Mouse (Mus musculus): ENCODE measurements around the gene Kcng3. TPM values are rescaled to one million over a fixed set of nuclear protein-coding genes. Genes with fewer than 3 reads are reported as not detected.
A peak's percentile ranks its signal among the peaks of the same experiment; 100 is the strongest.

Gene Kcng3
- total and polyA plus RNA-seq, 2 experiments from 2014 or later = 0.09 to 2.3 TPM

DNA sequence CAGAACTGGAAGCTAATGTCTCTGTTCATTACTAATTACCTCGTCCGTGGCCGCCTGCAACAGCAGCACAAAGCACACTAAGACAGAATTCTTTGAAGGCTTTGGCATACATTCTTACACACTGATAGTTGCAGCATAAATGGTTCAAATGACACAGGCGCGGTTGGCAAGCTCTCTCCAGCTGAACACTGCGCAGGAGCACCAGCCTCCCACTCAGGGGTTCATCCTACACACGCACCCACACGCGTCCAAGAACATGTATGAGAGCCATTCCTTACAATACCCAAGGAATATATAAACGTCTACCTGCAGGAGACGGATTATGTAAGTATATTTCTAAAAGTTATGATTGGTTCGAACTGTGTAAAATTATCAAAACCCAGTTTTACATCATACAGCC lies 30.7 kb downstream of the Kcng3 start:
- H3K4me1 ChIP-seq (ENCODE audit: insufficient read depth, low read length) = no peaks in the 10 kb centered on the region
- 80% methylated on average over 12 of the region's 12 CpGs for WGBS
- no peak for ATAC-seq (ENCODE audit: low FRiP score)

DNA sequence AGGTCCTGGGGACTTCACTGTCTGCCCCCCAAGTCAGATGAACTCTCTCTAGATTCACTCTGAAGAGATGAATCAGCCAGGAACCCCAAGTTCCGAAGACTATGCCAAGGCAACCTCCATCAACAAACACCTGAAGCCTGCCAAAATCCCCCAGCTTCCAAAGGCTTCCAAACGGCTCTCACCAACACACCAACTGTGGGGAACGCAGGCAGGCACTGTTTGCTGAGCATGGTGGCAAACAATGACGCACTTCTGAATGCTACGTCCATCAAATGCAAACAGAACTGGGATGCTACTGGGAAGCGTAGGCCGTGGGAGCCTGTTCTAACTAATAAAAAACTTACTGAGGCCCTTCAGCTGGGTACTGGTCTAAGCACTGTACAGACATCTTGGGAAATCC lies 35.7 kb downstream of the Kcng3 start:
- H3K9ac ChIP-seq (replicated peaks; ENCODE audit: low read length, poor library complexity, severe bottlenecking) = no peak overlapping the region
- H3K36me3 ChIP-seq (ENCODE audit: insufficient read depth, low read length) = no peaks in the 10 kb centered on the region
- H3K4me2 ChIP-seq (ENCODE audit: low read depth, low read length, poor library complexity, severe bottlenecking) = no peak overlapping the region
- no peak overlapping the region for H3K4me3 ChIP-seq (ENCODE audit: low read depth, low read length)
- WGBS = 79% methylated on average over 7 of the region's 7 CpGs
- TF ChIP-seq CTCF (IDR thresholded peaks at IDR 0.05) = no peak
- H3K27me3 ChIP-seq (ENCODE audit: insufficient read depth, low read length) = no peaks in the 10 kb centered on the region
- ATAC-seq (ENCODE audit: low FRiP score) = no peak
- DNase-seq (ENCODE audit: low spot score) = no peak
- H3K4me1 ChIP-seq (ENCODE audit: insufficient read depth, low read length) = no peaks in the 10 kb centered on the region
- no peaks in the 10 kb centered on the region for H3K9me3 ChIP-seq (ENCODE audit: low read length)
- H3K27ac ChIP-seq (ENCODE audit: low read depth, low read length) = no peak overlapping the region

More for the DNA sequence above, 30.7 kb downstream of the Kcng3 start:
- Histone ChIP-seq H3K9ac (replicated peaks; ENCODE audit: low read length, poor library complexity, severe bottlenecking) (no peak overlapping the region), H3K27ac (ENCODE audit: low read depth, low read length) (no peak overlapping the region), H3K36me3 (ENCODE audit: insufficient read depth, low read length) (no peaks in the 10 kb centered on the region), H3K4me3 (ENCODE audit: low read depth, low read length) (no peak overlapping the region), H3K27me3 (ENCODE audit: insufficient read depth, low read length) (no peaks in the 10 kb centered on the region), H3K4me2 (ENCODE audit: low read depth, low read length, poor library complexity, severe bottlenecking) (no peak overlapping the region), H3K9me3 (ENCODE audit: low read length) (no peaks in the 10 kb centered on the region)
- no peak for DNase-seq (ENCODE audit: low spot score)
- no peak for TF ChIP-seq CTCF (IDR thresholded peaks at IDR 0.05)

DNA sequence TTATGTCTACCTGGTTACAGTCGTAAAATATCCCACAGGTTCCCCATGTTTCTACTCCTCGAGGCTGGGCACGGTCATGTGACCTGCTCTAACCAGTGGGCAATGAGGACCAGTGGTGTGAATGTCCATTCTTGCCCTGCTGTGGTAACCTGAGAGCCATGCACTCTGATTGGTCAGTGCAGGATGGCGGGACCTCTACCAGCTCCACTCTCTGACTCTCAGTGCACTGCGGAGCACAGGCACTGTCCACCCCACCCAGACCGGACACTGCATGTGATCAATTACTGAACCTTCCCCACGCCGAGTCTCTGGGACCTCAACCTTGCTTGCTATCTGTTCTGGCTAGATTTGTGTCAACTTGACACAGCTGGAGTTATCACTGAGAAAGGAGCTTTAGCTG lies 37.2 kb downstream of the Kcng3 start:
- Histone ChIP-seq H3K27me3 (ENCODE audit: insufficient read depth, low read length) (no peaks in the 10 kb centered on the region), H3K27ac (ENCODE audit: low read depth, low read length) (no peak overlapping the region), H3K4me3 (ENCODE audit: low read depth, low read length) (no peak overlapping the region), H3K9ac (replicated peaks; ENCODE audit: low read length, poor library complexity, severe bottlenecking) (no peak overlapping the region), H3K4me2 (ENCODE audit: low read depth, low read length, poor library complexity, severe bottlenecking) (no peak overlapping the region), H3K9me3 (ENCODE audit: low read length) (no peaks in the 10 kb centered on the region), H3K36me3 (ENCODE audit: insufficient read depth, low read length) (no peaks in the 10 kb centered on the region), H3K4me1 (ENCODE audit: insufficient read depth, low read length) (no peaks in the 10 kb centered on the region)
- WGBS = 78% methylated on average over 8 of the region's 8 CpGs
- DNase-seq (ENCODE audit: low spot score) = no peak
- ATAC-seq (ENCODE audit: low FRiP score) = no peak
- TF ChIP-seq CTCF (IDR thresholded peaks at IDR 0.05) = no peak

GRCm38 (mm10) chr17:83593396-83593795 lies 38.3 kb downstream of the Kcng3 start:
- H3K9ac ChIP-seq (replicated peaks; ENCODE audit: low read length, poor library complexity, severe bottlenecking) = no peak overlapping the region
- H3K27me3 ChIP-seq (ENCODE audit: insufficient read depth, low read length) = no peaks in the 10 kb centered on the region
- no peak for TF ChIP-seq CTCF (IDR thresholded peaks at IDR 0.05)
- DNase-seq (ENCODE audit: low spot score) (peak; percentile 35), ATAC-seq (ENCODE audit: low FRiP score) (no peak)
- no peaks in the 10 kb centered on the region for H3K36me3 ChIP-seq (ENCODE audit: insufficient read depth, low read length)
- no peak overlapping the region for H3K27ac ChIP-seq (ENCODE audit: low read depth, low read length)
- no peak overlapping the region for H3K4me2 ChIP-seq (ENCODE audit: low read depth, low read length, poor library complexity, severe bottlenecking)
- no peaks in the 10 kb centered on the region for H3K4me1 ChIP-seq (ENCODE audit: insufficient read depth, low read length)
- 75% methylated on average over 10 of the region's 10 CpGs for WGBS
- no peak overlapping the region for H3K4me3 ChIP-seq (ENCODE audit: low read depth, low read length)
- no peaks in the 10 kb centered on the region for H3K9me3 ChIP-seq (ENCODE audit: low read length)

DNA sequence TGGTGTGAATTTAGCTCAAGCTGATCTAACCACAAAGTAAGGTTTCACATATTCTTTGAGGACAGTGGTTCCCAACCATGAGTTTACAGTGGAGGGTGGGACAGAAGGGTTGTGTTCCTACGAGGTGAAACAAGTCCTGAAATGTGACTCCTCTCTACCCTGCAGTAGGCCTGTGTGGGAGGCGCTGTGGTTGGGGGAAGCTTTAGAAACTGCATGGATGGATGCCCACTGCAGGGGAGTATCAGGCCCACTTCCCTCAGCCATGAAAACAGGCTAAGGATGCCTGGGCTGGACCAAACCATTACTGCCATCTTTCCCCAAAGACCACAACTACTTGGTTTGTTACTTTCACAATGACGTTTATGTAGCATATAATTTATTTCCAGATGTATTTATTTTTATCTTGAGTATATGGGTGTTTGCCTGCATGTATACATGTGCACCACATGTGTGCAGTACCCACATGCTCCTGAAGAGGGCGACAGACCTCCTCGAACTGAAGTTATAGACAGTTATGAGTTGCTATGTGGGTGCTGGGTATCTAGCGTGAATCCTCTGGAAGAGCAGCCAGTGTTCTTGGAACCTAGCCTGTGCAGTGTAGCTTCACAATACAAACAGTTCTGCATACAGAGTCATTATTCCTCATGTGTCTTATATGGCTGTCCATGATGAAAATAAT lies 42.9 kb downstream of the Kcng3 start:
- Histone ChIP-seq H3K9ac (replicated peaks; ENCODE audit: low read length, poor library complexity, severe bottlenecking) (no peak overlapping the region), H3K9me3 (ENCODE audit: low read length) (no peaks in the 10 kb centered on the region), H3K27me3 (ENCODE audit: insufficient read depth, low read length) (no peaks in the 10 kb centered on the region), H3K36me3 (ENCODE audit: insufficient read depth, low read length) (no peaks in the 10 kb centered on the region), H3K27ac (ENCODE audit: low read depth, low read length) (no peak overlapping the region), H3K4me3 (ENCODE audit: low read depth, low read length) (no peak overlapping the region), H3K4me2 (ENCODE audit: low read depth, low read length, poor library complexity, severe bottlenecking) (no peak overlapping the region), H3K4me1 (ENCODE audit: insufficient read depth, low read length) (no peaks in the 10 kb centered on the region)
- WGBS = 85% methylated on average over 6 of the region's 6 CpGs
- no peak for DNase-seq (ENCODE audit: low spot score)
- TF ChIP-seq CTCF (IDR thresholded peaks at IDR 0.05) = peak; percentile 46
- ATAC-seq (ENCODE audit: low FRiP score) = no peak

GRCm38 (mm10) chr17:83587731-83588130 lies 44.0 kb downstream of the Kcng3 start:
- no peaks in the 10 kb centered on the region for H3K27me3 ChIP-seq (ENCODE audit: insufficient read depth, low read length)
- no peaks in the 10 kb centered on the region for H3K4me1 ChIP-seq (ENCODE audit: insufficient read depth, low read length)
- no peaks in the 10 kb centered on the region for H3K9me3 ChIP-seq (ENCODE audit: low read length)
- 78% methylated on average over 8 of the region's 8 CpGs for WGBS
- no peaks in the 10 kb centered on the region for H3K36me3 ChIP-seq (ENCODE audit: insufficient read depth, low read length)
- DNase-seq (ENCODE audit: low spot score) (no peak), ATAC-seq (ENCODE audit: low FRiP score) (0 out of 2 replicates have a peak, but pooled peaks have one; percentile 10)
- no peak overlapping the region for H3K4me2 ChIP-seq (ENCODE audit: low read depth, low read length, poor library complexity, severe bottlenecking)
- no peak for TF ChIP-seq CTCF (IDR thresholded peaks at IDR 0.05)
- no peak overlapping the region for H3K9ac ChIP-seq (replicated peaks; ENCODE audit: low read length, poor library complexity, severe bottlenecking)
- H3K4me3 ChIP-seq (ENCODE audit: low read depth, low read length) = no peak overlapping the region
- H3K27ac ChIP-seq (ENCODE audit: low read depth, low read length) = no peak overlapping the region

Data from midbrain, postnatal 0 days (tissue).